Mouse (Mus musculus) embryonic facial prominence, embryonic 15.5 days (tissue): ENCODE measurements around the gene Serpina3m. TPM values are rescaled to one million over a fixed set of nuclear protein-coding genes. Genes with fewer than 3 reads are reported as not detected.
A peak's percentile ranks its signal among the peaks of the same experiment; 100 is the strongest.

Experiments used
- ATAC-seq: fragments of 200-750 bp; cut with Nextera tagmentation; 2 replicates; pipeline ENCODE4 v1.8.0; 2017; ENCODE audit warnings: low read depth, moderate TSS enrichment; ENCODE audit not compliant: insufficient number of reproducible peaks, low FRiP score, low TSS enrichment
- H3K27ac ChIP-seq: fragments of 300-500 bp; sonication (generic); replicated peaks from 2 replicates; pipeline ENCODE4 v1.5.1; 2015; ENCODE audit warnings: mild to moderate bottlenecking, inconsistent platforms
- H3K27me3 ChIP-seq: fragments of 300-500 bp; sonication (generic); 2 replicates; pipeline ENCODE4 v1.6.1; 2015; ENCODE audit warnings: inconsistent platforms
- H3K36me3 ChIP-seq: fragments of 300-500 bp; sonication (generic); 2 replicates; pipeline ENCODE4 v1.6.1; 2015; ENCODE audit warnings: mild to moderate bottlenecking, inconsistent platforms
- H3K4me1 ChIP-seq: fragments of 300-500 bp; sonication (generic); 2 replicates; pipeline ENCODE4 v1.6.1; 2015; ENCODE audit warnings: inconsistent platforms
- H3K4me2 ChIP-seq: fragments of 300-500 bp; sonication (generic); replicated peaks from 2 replicates; pipeline ENCODE4 v1.6.1; 2015; ENCODE audit warnings: mild to moderate bottlenecking, inconsistent platforms
- H3K4me3 ChIP-seq: fragments of 300-500 bp; sonication (generic); replicated peaks from 2 replicates; pipeline ENCODE4 v1.5.1; 2015; ENCODE audit warnings: mild to moderate bottlenecking, inconsistent platforms
- H3K9ac ChIP-seq: fragments of 300-500 bp; sonication (generic); 2 replicates; pipeline ENCODE4 v1.6.1; 2015; ENCODE audit warnings: inconsistent platforms
- H3K9me3 ChIP-seq: fragments of 300-500 bp; sonication (generic); replicated peaks from 2 replicates; pipeline ENCODE4 v1.6.1; 2016; ENCODE audit warnings: inconsistent platforms
- WGBS: fragments of 180-500 bp; shearing (Covaris S2); methylation state at CpG from one replicate; pipeline ENCODE4 v1.1.7; 2015; 5-methylcytosine and 5-hydroxymethylcytosine counted together
- polyA plus RNA-seq: library from polyadenylated mRNA; unstranded; fragments of >200 nt; fragmentation: Nextera tagmentation; extraction: Ambion mirVana; gene quantifications from 2 replicates; pipeline ENCODE4 v1.2.1, GENCODE M21; 2015

Gene Serpina3m
- polyA plus RNA-seq, 1 experiment from 2014 or later, result not detected

GRCm38 (mm10) chr12:104426915-104427314, 88.6 kb downstream of the Serpina3m start:
- H3K4me3 ChIP-seq, result no peak overlapping the region
- H3K4me2 ChIP-seq, result no peak overlapping the region
- H3K36me3 ChIP-seq, result no peaks in the 10 kb centered on the region
- 6% methylated on average over 7 of the region's 7 CpGs for WGBS
- peaks cover 3% of the 10 kb centered on the region; the same call in 1 of the 2 replicates for H3K4me1 ChIP-seq
- H3K9ac ChIP-seq, result no peak overlapping the region
- no peaks in the 10 kb centered on the region for H3K9me3 ChIP-seq
- ATAC-seq, result no peak
- H3K27me3 ChIP-seq, result no peaks in the 10 kb centered on the region; the same call in 1 of the 2 replicates
- no peak overlapping the region for H3K27ac ChIP-seq

- H3K4me1 ChIP-seq, result peaks cover 3% of the 10 kb centered on the region; the same call in 1 of the 2 replicates
- WGBS, result 34% methylated on average over 10 of the region's 10 CpGs
- 0 out of 2 replicates have a peak, but pooled peaks have one; percentile 12 for ATAC-seq
- no peak overlapping the region for H3K4me2 ChIP-seq
- H3K36me3 ChIP-seq, result no peaks in the 10 kb centered on the region
- H3K9ac ChIP-seq, result no peak overlapping the region
- 0 out of 2 replicates have a peak overlapping the region, but pooled peaks have one; percentile 9 for H3K27ac ChIP-seq
- no peak overlapping the region for H3K4me3 ChIP-seq
- H3K27me3 ChIP-seq, result no peaks in the 10 kb centered on the region
- no peaks in the 10 kb centered on the region for H3K9me3 ChIP-seq
Observed at GRCm38 (mm10) chr12:104431359-104431758, 93.1 kb downstream of the Serpina3m start.

GRCm38 (mm10) chr12:104433214-104433613, 94.9 kb downstream of the Serpina3m start:
- no peaks in the 10 kb centered on the region for H3K9me3 ChIP-seq
- no peaks in the 10 kb centered on the region; the same call in 1 of the 2 replicates for H3K4me1 ChIP-seq
- whole genome bisulfite sequencing, result 44% methylated on average over 7 of the region's 7 CpGs
- H3K36me3 ChIP-seq, result no peaks in the 10 kb centered on the region
- H3K27me3 ChIP-seq, result no peaks in the 10 kb centered on the region
- H3K9ac ChIP-seq, result no peak overlapping the region
- H3K4me3 ChIP-seq, result no peak overlapping the region
- H3K4me2 ChIP-seq, result no peak overlapping the region
- ATAC-seq, result no peak
- H3K27ac ChIP-seq, result no peak overlapping the region

- WGBS, result 74% methylated on average over 20 of the region's 20 CpGs
- Histone ChIP-seq H3K9me3 (no peaks in the 10 kb centered on the region), H3K4me2 (no peak overlapping the region), H3K27me3 (peaks cover 5% of the 10 kb centered on the region), H3K4me3 (no peak overlapping the region), H3K36me3 (no peaks in the 10 kb centered on the region), H3K4me1 (no peaks in the 10 kb centered on the region; the same call in 1 of the 2 replicates), H3K9ac (no peak overlapping the region), H3K27ac (no peak overlapping the region)
- no peak for ATAC-seq
Observed at GRCm38 (mm10) chr12:104433951-104434735, 95.9 kb downstream of the Serpina3m start.

- peaks cover 9% of the 10 kb centered on the region for H3K27me3 ChIP-seq
- peaks cover 7% of the 10 kb centered on the region for H3K4me1 ChIP-seq
- H3K9ac ChIP-seq, result no peak overlapping the region
- no peak for ATAC-seq
- H3K9me3 ChIP-seq, result no peaks in the 10 kb centered on the region
- H3K36me3 ChIP-seq, result no peaks in the 10 kb centered on the region
- WGBS, result 10% methylated on average over 22 of the region's 22 CpGs
- no peak overlapping the region for H3K4me3 ChIP-seq
- no peak overlapping the region for H3K4me2 ChIP-seq
- H3K27ac ChIP-seq, result no peak overlapping the region
Observed at GRCm38 (mm10) chr12:104440087-104440760, 101.9 kb downstream of the Serpina3m start.

- no peak for ATAC-seq
- Histone ChIP-seq H3K4me1 (peaks cover 11% of the 10 kb centered on the region), H3K27ac (no peak overlapping the region), H3K4me2 (no peak overlapping the region), H3K9ac (no peak overlapping the region), H3K9me3 (no peaks in the 10 kb centered on the region), H3K4me3 (no peak overlapping the region), H3K27me3 (peaks cover 7% of the 10 kb centered on the region), H3K36me3 (no peaks in the 10 kb centered on the region)
- WGBS, result 90% methylated on average over 11 of the region's 11 CpGs
Observed at GRCm38 (mm10) chr12:104443716-104444115, 105.4 kb downstream of the Serpina3m start.

Other genes with a start within 250 kb of the Serpina3m start
- gene Serpina5, start 237.4 kb upstream of the Serpina3m start, polyA plus RNA-seq, result not detected in 2 replicates
- gene Serpina3a, start 225.8 kb upstream of the Serpina3m start, polyA plus RNA-seq, result not detected in 2 replicates
- not detected in 2 replicates for gene Serpina3b, start 210.5 kb upstream of the Serpina3m start, polyA plus RNA-seq
- gene Serpina3c, start 184.6 kb upstream of the Serpina3m start, polyA plus RNA-seq, result 0.12 TPM in 1 of 2 replicates, not detected in the other
- not detected in 2 replicates for gene Serpina3f, start 123.9 kb upstream of the Serpina3m start, polyA plus RNA-seq
- 0.63 and 0.83 TPM in 2 replicates for gene Serpina3g, start 102.2 kb upstream of the Serpina3m start, polyA plus RNA-seq
- gene Serpina3i, start 75.4 kb upstream of the Serpina3m start, polyA plus RNA-seq, result 1.1 and 1.3 TPM in 2 replicates
- gene Serpina3j, start 23.9 kb upstream of the Serpina3m start, polyA plus RNA-seq, result 0.17 TPM in 1 of 2 replicates, not detected in the other
- gene Serpina3k, start within 50 bp of the Serpina3m start, polyA plus RNA-seq, result not detected in 2 replicates
- gene Serpina3n, start 68.2 kb downstream of the Serpina3m start, polyA plus RNA-seq, result 1.2 and 1.3 TPM in 2 replicates
- 13.8 and 14.3 TPM in 2 replicates for gene Gsc, start 134.8 kb downstream of the Serpina3m start, polyA plus RNA-seq